Mouse (Mus musculus): ENCODE results near the gene H2-Q10.
"Not testable (repeated sequence)": the region's sequence is repeated elsewhere in the genome, so short reads cannot be mapped to it uniquely, and the experiment has no call there.

DNA sequence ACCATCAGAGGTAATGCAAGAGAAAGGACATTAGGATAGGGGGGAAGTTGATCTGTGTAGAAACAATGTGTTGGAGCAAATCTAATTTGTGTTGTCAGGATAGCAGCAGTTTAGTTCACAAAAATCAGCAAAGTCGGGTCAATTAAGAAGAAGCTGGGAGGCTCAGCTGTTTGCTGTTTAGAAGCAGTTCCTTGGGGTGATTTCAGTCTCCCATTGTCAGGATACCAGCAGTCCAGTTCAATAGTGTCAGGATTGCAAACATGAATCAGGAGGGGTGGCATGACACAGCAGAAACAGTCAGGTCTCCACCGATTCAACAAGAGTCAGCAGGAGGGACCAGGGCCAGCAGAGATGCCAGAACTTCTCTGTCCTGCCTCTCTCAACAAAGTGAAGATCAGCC is 25.4 kb upstream of the H2-Q10 start:
- not testable (repeated sequence) for TF ChIP-seq CTCF (IDR thresholded peaks at IDR 0.05; ENCODE audit: low read depth, low read length); POLR2A (IDR thresholded peaks at IDR 0.05; ENCODE audit: insufficient read depth, low read length); EP300 (IDR thresholded peaks at IDR 0.05; ENCODE audit: insufficient read depth, low read depth, low read length)

Measured in ES-Bruce4 (cell line).